Mouse (Mus musculus) gastrocnemius, postnatal 14 days (tissue): Measurements from ENCODE around the gene Slc8a1. TPM values are rescaled to one million over a fixed set of nuclear protein-coding genes. Genes with fewer than 3 reads are reported as not detected.

Experiments used
- DNase-seq: peaks from one replicate; pipeline ENCODE4 v3.0.0; 2021; ENCODE audit warnings: mixed read lengths
- intact Hi-C: fragments of 180-260 bp; cut with DNase I; formaldehyde crosslinking; loops from one replicate; pipeline ENCODE4 v1.15.1; 2025; ENCODE audit warnings: low total_unique reads
- total RNA-seq, 2 experiments: library from RNA; stranded (reverse); gene quantifications; 2 replicates each; pipeline ENCODE4 v1.2.3; 2021

Gene Slc8a1
- total RNA-seq, 2 experiments from 2014 or later, result 11.9 to 14.4 TPM

GRCm38 (mm10) chr17:81468941-81469340, 269.2 kb downstream of the Slc8a1 start:
- no peak for DNase-seq
- intact Hi-C loops, result no loop called here

DNA sequence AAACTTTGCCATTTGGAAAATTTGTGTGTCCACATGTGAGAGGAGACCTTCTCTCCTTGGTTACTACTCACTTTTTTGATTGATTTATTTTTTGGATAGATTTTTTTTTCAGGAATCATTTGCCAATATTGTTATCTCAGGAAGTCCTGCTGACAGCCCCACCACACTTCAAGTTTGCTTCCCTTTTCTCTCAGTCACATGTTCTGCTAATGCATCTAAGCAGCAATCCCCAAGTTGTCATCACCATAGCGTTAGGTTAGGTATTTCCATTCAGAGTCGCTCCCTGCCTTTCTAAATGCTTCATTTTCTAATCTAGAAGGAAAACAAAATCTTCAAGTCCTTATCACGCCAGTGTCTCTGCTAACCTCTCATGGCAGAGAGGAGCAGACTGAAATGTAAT, 278.8 kb downstream of the Slc8a1 start:
- intact Hi-C loops, result no loop called here

DNA sequence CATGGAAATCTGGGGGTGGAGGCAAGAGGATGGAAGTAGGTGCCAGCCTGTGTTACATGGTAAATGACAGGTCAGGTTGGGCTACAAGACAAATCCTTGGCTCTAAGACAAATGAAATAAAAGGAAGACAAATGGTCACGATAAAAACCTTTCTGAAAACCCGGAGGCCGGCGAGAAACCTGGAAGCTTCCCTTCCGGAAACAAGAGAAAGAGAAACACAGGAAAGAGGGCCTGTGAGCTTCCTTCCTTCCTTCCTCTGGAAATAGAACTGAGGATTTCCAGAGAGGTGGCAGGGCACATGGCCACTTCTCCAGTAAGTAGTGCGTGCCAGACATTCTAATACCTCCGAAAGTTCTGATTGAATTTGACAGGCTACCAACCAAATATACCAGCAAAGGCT, 282.2 kb downstream of the Slc8a1 start:
- DNase-seq, result no peak
- intact Hi-C loops, result no loop called here

More for the DNA sequence above, 278.8 kb downstream of the Slc8a1 start:
- no peak for DNase-seq

DNA sequence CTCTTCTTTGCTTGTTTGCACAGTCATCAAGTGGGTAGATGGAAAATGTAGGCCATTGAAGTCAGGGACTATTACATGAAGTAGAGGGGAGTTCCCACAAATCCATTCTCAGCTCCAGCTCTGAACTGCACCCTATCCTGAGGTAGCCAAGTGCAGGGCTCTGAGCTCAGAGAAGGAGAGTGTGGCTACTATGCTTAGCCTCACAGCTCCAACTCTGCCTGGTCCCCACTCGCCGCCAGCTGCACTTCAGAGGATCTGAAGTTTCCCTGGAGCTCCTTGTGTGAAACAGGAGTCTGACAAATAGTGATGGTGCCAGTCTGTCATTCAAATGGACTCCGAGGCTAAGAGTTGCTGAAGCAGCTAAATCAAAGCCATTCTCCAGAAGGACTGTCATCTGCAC, 282.9 kb downstream of the Slc8a1 start:
- intact Hi-C loops, result no loop called here
- no peak for DNase-seq

DNA sequence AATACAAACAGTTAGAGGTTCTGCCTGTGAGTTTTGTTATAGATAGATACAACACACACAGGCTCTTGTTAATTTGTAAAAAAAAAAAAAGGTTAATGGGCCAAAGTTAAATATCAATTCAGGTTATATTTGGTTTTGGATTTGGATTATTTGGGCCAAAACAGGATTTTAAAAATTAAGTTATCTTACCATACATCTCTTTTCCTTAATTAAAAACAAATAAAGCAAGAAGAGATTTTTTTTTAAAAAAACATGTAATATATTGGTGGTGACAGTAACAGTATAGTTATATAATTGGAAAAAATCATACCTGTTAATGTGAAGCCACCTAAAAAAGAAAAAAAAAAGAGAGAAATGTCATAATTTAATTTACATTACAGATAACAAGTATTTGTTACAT, 296.7 kb downstream of the Slc8a1 start, which contains the start of gene Gm11096:
Gm11096 (plus strand) TSS at position 301 of the 400 bp plus-strand sequence.
- no peak for DNase-seq
- intact Hi-C loops, result no loop called here

DNA sequence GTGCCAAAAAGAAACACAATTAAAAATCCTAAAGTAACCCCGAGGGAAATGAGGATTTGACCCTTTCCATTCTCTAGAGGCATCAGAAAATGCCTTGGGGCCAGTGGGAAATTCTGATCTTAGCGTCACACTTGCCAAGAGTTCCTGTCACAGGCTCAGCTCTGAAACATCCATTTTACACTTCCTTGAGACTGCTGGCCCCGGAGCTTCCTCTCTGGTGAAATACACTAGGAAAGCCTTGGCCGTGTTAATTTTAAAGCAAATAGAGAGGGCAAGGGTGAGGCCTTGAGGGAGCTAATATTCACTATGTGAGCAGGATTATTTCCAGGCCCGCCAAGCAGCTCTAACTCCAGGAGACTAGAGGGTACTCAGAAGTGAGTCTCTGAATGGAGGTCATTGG, 305.0 kb downstream of the Slc8a1 start:
- no peak for DNase-seq
- intact Hi-C loops, result no loop called here

- intact Hi-C loops, result no loop called here
- DNase-seq, result no peak
Observed at GRCm38 (mm10) chr17:81432733-81433132, 305.4 kb downstream of the Slc8a1 start.

- no peak for DNase-seq
- intact Hi-C loops, result no loop called here
Observed at GRCm38 (mm10) chr17:81427245-81427644, 310.9 kb downstream of the Slc8a1 start.

- intact Hi-C loops, result no loop called here
Observed at GRCm38 (mm10) chr17:81424256-81424912, 313.8 kb downstream of the Slc8a1 start.

DNA sequence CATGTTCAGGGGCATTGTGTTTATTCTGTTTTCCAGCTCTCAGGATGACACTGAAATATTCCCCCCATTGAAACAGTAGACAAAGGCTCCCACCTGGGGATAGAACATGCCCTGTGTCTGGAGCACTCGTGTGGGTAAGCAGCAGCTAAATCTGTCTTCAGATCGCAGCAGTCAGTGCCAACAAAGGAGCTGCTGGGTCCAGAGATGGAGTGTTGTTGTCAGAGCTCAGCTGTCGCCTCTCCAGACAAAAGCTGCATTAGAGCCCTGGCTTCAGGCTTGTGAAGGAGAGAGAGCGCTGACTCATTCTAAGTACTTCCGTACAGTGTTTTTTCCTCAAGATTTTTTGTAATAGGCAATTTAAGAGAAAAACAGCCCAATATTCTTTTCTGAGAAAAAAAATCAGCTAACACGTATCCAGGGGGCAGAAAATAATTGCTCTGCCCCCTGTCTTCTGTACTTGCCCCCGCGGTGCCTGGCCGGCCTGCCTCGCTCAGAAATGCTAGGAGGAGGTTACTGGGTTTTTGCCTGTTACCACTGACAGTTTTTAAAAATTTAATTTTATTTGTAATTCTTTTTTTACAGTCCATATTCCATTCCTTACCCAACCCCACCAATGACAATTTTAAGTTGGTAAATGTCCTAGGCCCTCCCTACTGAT, 318.2 kb downstream of the Slc8a1 start:
- no peak for DNase-seq
- intact Hi-C loops, result no loop called here

More at GRCm38 (mm10) chr17:81424256-81424912, 313.8 kb downstream of the Slc8a1 start:
- no peak for DNase-seq

DNA sequence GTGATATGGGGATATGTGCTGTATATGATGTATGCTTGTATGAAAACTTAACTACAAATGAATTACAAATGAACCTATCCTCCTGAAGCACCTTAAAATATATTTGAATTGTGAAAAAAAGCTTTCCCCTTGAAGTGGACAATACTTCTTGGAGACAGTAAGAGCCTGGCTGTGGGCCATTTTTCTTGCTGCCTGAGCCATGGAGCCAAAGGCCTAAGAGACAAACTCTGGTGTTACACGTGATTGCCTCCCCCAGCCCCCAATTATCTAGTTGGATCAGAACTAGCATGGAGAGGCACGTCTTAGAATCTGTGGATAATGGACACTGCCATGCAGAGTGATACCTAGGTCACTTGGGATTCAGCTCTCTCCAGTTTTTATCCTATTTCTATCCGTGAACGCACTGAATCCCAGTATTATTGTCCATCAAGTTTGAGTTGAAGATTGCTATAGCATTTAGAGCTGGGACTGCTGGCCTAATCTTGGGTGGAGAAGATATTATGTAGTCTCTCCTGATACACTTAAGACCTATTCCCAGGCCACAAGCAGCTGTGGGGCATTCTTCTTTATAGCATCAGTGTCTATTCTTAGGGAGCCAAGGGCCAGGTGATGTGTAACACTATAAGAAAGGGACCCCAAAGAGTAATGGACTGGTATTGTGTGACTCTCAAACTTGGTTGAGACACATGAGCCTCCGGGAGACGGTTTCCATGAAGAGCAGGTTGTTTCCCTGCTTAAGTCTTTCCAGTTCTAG, 321.6 kb downstream of the Slc8a1 start:
- DNase-seq, result no peak
- intact Hi-C loops, result no loop called here

DNA sequence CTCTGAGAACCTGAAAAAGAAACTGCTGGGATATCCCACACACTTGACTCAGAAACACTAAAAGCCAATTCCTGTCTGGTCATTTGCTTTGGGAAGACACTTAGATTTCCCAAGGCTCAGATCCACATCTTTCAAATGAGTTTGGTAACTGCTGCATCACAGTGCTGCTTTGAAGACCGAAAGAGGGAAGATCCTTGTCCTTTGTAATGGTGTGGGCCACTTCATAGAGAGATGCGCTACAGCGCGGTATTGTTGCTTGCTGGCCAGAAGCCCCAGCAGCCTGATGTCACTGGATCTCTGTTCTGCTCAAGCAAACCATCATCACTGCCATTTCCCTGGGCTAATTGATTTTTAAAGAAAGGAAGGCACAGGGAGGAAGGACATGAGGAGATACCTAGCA, 325.4 kb downstream of the Slc8a1 start:
- DNase-seq, result no peak
- intact Hi-C loops, result no loop called here

- DNase-seq, result no peak
- intact Hi-C loops, result no loop called here
Observed at GRCm38 (mm10) chr17:81404225-81404624, 334.0 kb downstream of the Slc8a1 start.

- intact Hi-C loops, result no loop called here
- peak; percentile 31 for DNase-seq
Observed at GRCm38 (mm10) chr17:81403121-81403520, 335.1 kb downstream of the Slc8a1 start.

- peak; percentile 70 for DNase-seq
- intact Hi-C loops, result no loop called here
Observed at GRCm38 (mm10) chr17:81402636-81403035, 335.5 kb downstream of the Slc8a1 start.

- DNase-seq, result no peak
- intact Hi-C loops, result no loop called here
Observed at GRCm38 (mm10) chr17:81400377-81400776, 337.8 kb downstream of the Slc8a1 start.

- DNase-seq, result no peak
- intact Hi-C loops, result no loop called here
Observed at GRCm38 (mm10) chr17:81397434-81397833, 340.7 kb downstream of the Slc8a1 start.

DNA sequence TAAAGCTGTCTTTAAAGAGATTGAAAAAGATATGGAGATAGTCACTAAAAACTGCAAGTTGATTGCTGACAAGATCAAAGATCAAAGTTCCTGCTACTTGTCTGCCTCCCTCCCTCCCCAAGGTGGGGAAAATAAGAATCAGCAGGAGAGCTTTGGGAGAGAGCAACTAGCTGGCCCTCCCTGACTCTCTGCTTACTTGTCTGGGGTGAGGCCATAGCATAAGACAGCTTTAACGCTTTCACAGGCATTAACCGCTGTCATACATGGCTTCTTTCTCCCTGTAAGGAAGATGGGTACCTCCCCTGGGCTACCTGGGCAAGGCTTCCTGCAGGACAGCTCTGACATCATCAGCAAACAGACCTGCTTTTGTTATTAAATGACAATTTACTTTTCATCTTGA, 344.1 kb downstream of the Slc8a1 start:
- intact Hi-C loops, result no loop called here
- DNase-seq, result no peak

GRCm38 (mm10) chr17:81393040-81393439, 345.1 kb downstream of the Slc8a1 start:
- DNase-seq, result no peak
- intact Hi-C loops, result no loop called here

- DNase-seq, result no peak
- intact Hi-C loops, result no loop called here
Observed at GRCm38 (mm10) chr17:81391478-81391877, 346.7 kb downstream of the Slc8a1 start.

- DNase-seq, result no peak
- intact Hi-C loops, result no loop called here
Observed at GRCm38 (mm10) chr17:81390790-81391189, 347.4 kb downstream of the Slc8a1 start.
